Mouse (Mus musculus) testis, adult 2 months (tissue): ENCODE results near the gene Pomgnt1. TPM values are rescaled to one million over a fixed set of nuclear protein-coding genes. Genes with fewer than 3 reads are reported as not detected.

Source experiments
- H3K27ac ChIP-seq: fragments of 200-500 bp; 2 replicates; pipeline ENCODE4 v1.5.1; 2012; ENCODE audit warnings: low read depth, low read length; ENCODE audit not compliant: control insufficient read depth, insufficient read depth
- H3K27me3 ChIP-seq: fragments of 200-500 bp; 2 replicates; pipeline ENCODE4 v1.6.1; 2012; ENCODE audit warnings: mild to moderate bottlenecking, low read length, moderate library complexity; ENCODE audit not compliant: control insufficient read depth, insufficient read depth
- H3K36me3 ChIP-seq: fragments of 200-500 bp; 2 replicates; pipeline ENCODE4 v1.6.1; 2012; ENCODE audit warnings: mild to moderate bottlenecking, low read length; ENCODE audit not compliant: control insufficient read depth, insufficient read depth
- H3K4me1 ChIP-seq: fragments of 200-500 bp; 2 replicates; pipeline ENCODE4 v1.6.1; 2012; ENCODE audit warnings: low read length; ENCODE audit not compliant: control insufficient read depth, insufficient read depth
- H3K4me3 ChIP-seq: fragments of 200-500 bp; 2 replicates; pipeline ENCODE4 v1.5.1; 2012; ENCODE audit warnings: low read depth, mild to moderate bottlenecking, low read length, moderate library complexity, mixed read lengths; ENCODE audit not compliant: control insufficient read depth
- CTCF ChIP-seq: fragments of 200-500 bp; IDR thresholded peaks from 2 replicates; pipeline ENCODE4 v1.5.1; 2012; ENCODE audit warnings: low read depth, mild to moderate bottlenecking, inconsistent platforms, low read length, moderate library complexity; ENCODE audit not compliant: control insufficient read depth, insufficient read depth, insufficient replicate concordance
- POLR2A ChIP-seq: fragments of 200-500 bp; IDR thresholded peaks from 2 replicates; pipeline ENCODE4 v1.6.1; 2012; ENCODE audit warnings: low read depth, mild to moderate bottlenecking, inconsistent platforms, low read length, moderate library complexity; ENCODE audit not compliant: control insufficient read depth
- polyA plus RNA-seq: library from polyadenylated mRNA; depleted of rRNA; stranded (reverse); fragments of >200 nt; gene quantifications from 2 replicates; pipeline ENCODE4 v1.2.3, GENCODE M21; 2012

Gene Pomgnt1
- polyA plus RNA-seq, 1 experiment, result 111 TPM

DNA sequence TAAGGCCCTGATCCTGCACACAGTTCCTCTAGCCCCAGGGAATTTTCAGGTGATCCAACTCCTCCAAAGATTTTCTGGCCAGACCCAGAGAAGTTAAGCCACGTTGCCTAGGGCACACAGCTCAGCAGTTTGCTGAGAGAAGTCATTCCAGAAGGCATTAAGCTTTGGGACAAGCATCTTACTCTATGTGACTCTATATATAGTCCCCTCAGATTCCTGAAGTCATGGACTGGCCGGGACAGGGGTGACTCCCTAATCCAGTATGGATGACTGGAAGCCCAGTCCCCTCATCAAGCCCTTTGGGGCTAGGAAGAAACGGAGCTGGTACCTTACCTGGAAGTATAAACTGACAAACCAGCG lies 27.2 kb downstream of the Pomgnt1 start:
- H3K27ac ChIP-seq, result peak overlapping the region; percentile 76
- TF ChIP-seq CTCF (no peak), POLR2A (no peak)
- no peaks in the 10 kb centered on the region; the same call in 1 of the 2 replicates for H3K36me3 ChIP-seq
- no peaks in the 10 kb centered on the region for H3K27me3 ChIP-seq
- H3K4me3 ChIP-seq, result peak overlapping the region; percentile 83
- peaks cover 20% of the 10 kb centered on the region for H3K4me1 ChIP-seq

DNA sequence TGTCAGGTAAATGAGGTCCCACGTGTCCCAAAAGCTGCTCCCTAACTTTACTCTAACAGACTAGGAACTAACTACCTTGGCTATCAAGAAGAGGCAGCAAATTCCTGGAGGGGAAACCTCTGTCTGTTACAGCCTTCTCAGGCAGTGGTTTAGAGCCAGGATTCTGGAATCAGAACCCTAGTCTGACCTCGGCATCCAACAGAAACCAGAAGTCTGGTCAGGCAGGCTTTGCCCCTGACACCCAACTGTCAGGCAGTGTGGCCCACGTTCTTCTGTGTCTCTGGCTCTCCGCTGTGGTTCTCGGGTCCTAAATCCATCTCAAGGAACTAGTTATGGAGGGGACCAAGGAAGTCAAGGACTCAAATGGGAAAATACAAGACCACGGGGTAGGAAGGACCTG lies 27.6 kb downstream of the Pomgnt1 start, which contains the start of gene Lurap1:
Gene Lurap1, minus strand, starts transcription at position 101 of the 400 bp plus-strand sequence.
- peak within 1 kb of the TSS; percentile 83 for H3K4me3 ChIP-seq
- TF ChIP-seq POLR2A (peak; percentile 82), CTCF (no peak)

DNA sequence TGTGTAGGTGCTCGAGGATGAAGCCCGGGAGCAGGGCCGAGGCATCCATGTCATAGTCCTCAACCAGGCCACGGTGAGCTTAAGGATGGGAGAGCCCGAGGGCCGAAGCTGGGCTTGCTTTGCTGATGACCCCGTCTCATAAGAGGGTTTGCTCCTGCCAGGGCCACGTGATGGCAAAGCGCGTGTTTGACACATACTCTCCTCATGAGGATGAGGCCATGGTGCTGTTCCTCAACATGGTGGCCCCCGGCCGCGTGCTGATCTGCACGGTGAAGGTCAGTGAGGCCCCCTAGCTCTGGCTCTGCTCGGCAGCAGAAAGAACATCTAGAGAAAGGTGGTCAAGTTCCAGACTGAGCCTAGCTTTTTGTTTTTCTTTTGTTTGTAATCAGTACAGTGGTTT lies 29.1 kb downstream of the Pomgnt1 start:
- H3K27me3 ChIP-seq, result no peaks in the 10 kb centered on the region
- TF ChIP-seq CTCF (no peak), POLR2A (no peak)
- peak overlapping the region; percentile 83 for H3K4me3 ChIP-seq
- H3K36me3 ChIP-seq, result no peaks in the 10 kb centered on the region; the same call in none of the 2 replicates
- H3K4me1 ChIP-seq, result peaks cover 20% of the 10 kb centered on the region
- H3K27ac ChIP-seq, result no peak overlapping the region

More for the DNA sequence above, 27.6 kb downstream of the Pomgnt1 start, which contains the start of gene Lurap1:
- H3K36me3 ChIP-seq, result no peaks in the 10 kb centered on the region; the same call in none of the 2 replicates
- peak within 1 kb of the TSS; percentile 76 for H3K27ac ChIP-seq
- no peaks in the 10 kb centered on the region for H3K27me3 ChIP-seq
- peaks cover 20% of the 10 kb centered on the region for H3K4me1 ChIP-seq

DNA sequence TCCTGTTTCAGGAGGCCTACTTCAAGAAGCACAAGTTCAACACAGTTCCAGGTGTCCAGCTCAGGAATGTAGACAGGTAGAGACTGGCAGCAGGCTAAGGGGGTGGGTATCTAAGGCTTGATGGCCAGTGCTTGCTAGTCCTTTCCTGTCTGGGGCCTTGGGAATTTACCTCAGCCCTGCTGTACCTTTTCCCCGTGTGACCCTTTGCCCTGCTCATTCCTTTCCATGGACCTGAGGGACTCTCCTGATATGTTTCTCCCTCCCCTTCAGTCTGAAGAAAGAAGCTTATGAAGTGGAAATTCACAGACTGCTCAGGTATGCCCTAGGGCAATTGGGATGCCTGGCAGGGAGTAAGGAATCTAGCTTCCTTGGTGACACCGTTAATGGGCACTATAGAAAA lies 34.2 kb downstream of the Pomgnt1 start:
- H3K36me3 ChIP-seq, result peaks cover 1% of the 10 kb centered on the region
- no peak overlapping the region for H3K27ac ChIP-seq
- H3K4me3 ChIP-seq, result no peak overlapping the region
- no peak for TF ChIP-seq POLR2A
- no peak for TF ChIP-seq CTCF
- no peaks in the 10 kb centered on the region for H3K27me3 ChIP-seq
- peaks cover 2% of the 10 kb centered on the region; the same call in 1 of the 2 replicates for H3K4me1 ChIP-seq

DNA sequence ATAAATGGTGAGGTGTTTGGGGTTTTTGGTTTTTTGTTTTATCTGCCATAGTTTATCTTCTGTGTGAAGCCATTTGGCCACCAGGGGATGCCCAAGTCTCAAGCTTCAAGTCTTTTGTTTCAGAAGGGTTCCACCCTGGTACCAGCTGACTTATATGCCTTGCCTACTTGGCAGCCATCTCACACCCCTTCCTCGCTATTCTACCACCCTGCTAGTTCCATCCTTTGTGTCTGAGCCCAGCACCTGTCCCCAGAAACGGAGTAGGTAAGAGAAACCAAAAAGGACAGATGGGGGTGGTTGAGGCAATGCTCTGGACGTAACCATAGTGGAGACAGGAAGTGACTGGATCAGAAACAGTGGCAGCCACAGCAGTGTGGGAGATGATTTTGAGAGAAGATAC lies 36.3 kb downstream of the Pomgnt1 start:
- peaks cover 1% of the 10 kb centered on the region for H3K36me3 ChIP-seq
- 0 out of 2 replicates have a peak, but pooled peaks have one; percentile 1 for TF ChIP-seq CTCF
- TF ChIP-seq POLR2A, result no peak

DNA sequence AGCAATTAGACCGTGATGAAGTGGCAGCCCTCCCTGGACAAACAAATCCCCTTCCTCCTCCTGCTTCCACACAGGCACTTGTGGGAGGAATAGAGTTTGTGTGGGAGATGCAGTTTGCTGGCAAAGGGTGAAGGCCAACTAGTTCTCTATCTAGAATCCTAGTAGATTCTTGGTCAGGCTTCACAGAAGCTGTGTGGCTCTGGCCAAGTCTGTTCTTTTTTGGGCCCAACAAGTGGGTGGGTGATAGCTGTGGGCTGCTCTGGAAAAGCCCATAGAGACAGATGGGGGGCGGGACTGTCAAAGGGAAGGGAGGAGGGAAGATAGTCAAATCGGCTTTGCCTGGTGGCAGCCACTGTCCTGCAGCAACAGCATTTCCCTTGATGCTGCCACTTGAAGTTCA lies 37.1 kb downstream of the Pomgnt1 start:
- Histone ChIP-seq H3K4me3 (no peak overlapping the region), H3K27ac (peak overlapping the region; percentile 67), H3K4me1 (no peaks in the 10 kb centered on the region), H3K36me3 (peaks cover 1% of the 10 kb centered on the region), H3K27me3 (no peaks in the 10 kb centered on the region)
- TF ChIP-seq CTCF (no peak), POLR2A (no peak)

More for the DNA sequence above, 36.3 kb downstream of the Pomgnt1 start:
- Histone ChIP-seq H3K27ac (peak overlapping the region; percentile 26; the same call in 1 of the 2 replicates), H3K27me3 (no peaks in the 10 kb centered on the region), H3K4me3 (no peak overlapping the region), H3K4me1 (no peaks in the 10 kb centered on the region)

DNA sequence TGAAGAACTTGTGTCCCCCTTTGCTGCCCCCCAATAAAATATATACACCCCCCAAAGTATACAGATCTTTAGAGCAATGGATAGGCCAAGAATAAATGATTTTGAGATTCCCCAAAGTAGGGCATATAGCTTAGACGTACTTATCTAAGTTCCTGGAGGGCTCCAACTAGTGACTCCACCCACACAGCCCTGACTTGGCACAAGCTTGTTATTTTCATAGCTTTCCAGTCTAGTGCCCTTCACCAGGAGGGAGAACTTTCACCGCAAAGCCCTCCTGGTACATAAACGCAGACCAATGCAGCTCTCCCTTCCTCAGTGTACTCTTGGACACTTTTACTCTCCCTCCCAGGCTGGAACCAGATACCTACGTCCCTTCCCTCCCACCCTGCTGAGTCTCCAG lies 38.5 kb downstream of the Pomgnt1 start:
- TF ChIP-seq CTCF, result no peak
- TF ChIP-seq POLR2A, result no peak
- no peak overlapping the region for H3K4me3 ChIP-seq
- no peak overlapping the region for H3K27ac ChIP-seq
- H3K27me3 ChIP-seq, result no peaks in the 10 kb centered on the region
- no peaks in the 10 kb centered on the region for H3K4me1 ChIP-seq
- H3K36me3 ChIP-seq, result peaks cover 1% of the 10 kb centered on the region
